Mouse (Mus musculus): ENCODE data around the gene Ptprh.

DNA sequence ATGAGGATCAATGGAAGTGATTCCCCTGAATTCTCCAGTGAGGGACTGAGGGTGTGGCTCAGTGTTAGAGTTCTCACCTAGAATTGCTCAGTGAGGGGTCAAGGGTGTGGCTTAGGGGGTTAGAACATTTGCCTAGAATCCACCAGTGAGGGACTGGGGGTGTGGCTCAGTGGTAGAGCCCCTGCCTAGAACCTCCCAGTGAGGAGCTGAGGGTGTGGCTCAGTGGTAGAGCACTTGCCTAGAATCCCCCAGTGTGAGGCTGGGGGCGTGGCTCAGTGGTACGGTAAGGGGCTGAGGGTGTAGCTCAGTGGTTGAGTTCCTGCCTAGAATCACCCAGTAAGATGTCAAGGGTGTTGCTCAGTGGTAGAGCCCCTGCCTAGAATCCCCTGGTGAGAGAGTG is 64.8 kb downstream of the Ptprh start:
- TF ChIP-seq CTCF (IDR thresholded peaks at IDR 0.05; ENCODE audit: borderline replicate concordance, extremely low read depth, insufficient read depth, insufficient read length): no peak
- TF ChIP-seq POLR2A (IDR thresholded peaks at IDR 0.05; ENCODE audit: borderline replicate concordance, extremely low read depth, insufficient read depth, insufficient read length, poor library complexity, severe bottlenecking): no peak
